Mouse (Mus musculus) brain, embryonic 14.5 days (tissue): Measurements from ENCODE around the gene Atp10b. TPM values are rescaled to one million over a fixed set of nuclear protein-coding genes. Genes with fewer than 3 reads are reported as not detected.
"Not testable (repeated sequence)": the region's sequence is repeated elsewhere in the genome, so short reads cannot be mapped to it uniquely, and the experiment has no call there.

Experiments
- DNase-seq: peaks from one replicate; pipeline ENCODE4 v3.0.0-alpha.2; 2011; ENCODE audit warnings: low read depth
- CTCF ChIP-seq: fragments of 200-500 bp; IDR thresholded peaks from 2 replicates; pipeline ENCODE4 v1.5.1; 2012; ENCODE audit warnings: inconsistent platforms, mild to moderate bottlenecking, moderate library complexity, borderline replicate concordance; ENCODE audit not compliant: insufficient read depth, insufficient read length; ENCODE audit errors: extremely low read depth
- POLR2A ChIP-seq: fragments of 200-500 bp; IDR thresholded peaks from 2 replicates; pipeline ENCODE4 v1.6.1; 2012; ENCODE audit warnings: mild to moderate bottlenecking, inconsistent platforms, borderline replicate concordance; ENCODE audit not compliant: poor library complexity, insufficient read depth, insufficient read length, severe bottlenecking; ENCODE audit errors: extremely low read depth
- polyA plus RNA-seq: library from polyadenylated mRNA; depleted of rRNA; stranded (reverse); fragments of >200 nt; gene quantifications from 2 replicates; pipeline ENCODE4 v1.2.3, GENCODE M21; 2012; rRNA removed

The Atp10b gene
- polyA plus RNA-seq = 0.23 and 0.52 TPM in 2 replicates

GRCm38 (mm10) chr11:43149577-43149976, at the start of gene Atp10b:
Gene Atp10b, plus strand, starts transcription at chr11:43149877.
- no peak for DNase-seq
- no peak for TF ChIP-seq CTCF
- TF ChIP-seq POLR2A = no peak

- peak; percentile 39 for DNase-seq
- TF ChIP-seq POLR2A (no peak), CTCF (no peak)
Measured at GRCm38 (mm10) chr11:43101357-43101756, 48.3 kb upstream of the Atp10b start.

DNA sequence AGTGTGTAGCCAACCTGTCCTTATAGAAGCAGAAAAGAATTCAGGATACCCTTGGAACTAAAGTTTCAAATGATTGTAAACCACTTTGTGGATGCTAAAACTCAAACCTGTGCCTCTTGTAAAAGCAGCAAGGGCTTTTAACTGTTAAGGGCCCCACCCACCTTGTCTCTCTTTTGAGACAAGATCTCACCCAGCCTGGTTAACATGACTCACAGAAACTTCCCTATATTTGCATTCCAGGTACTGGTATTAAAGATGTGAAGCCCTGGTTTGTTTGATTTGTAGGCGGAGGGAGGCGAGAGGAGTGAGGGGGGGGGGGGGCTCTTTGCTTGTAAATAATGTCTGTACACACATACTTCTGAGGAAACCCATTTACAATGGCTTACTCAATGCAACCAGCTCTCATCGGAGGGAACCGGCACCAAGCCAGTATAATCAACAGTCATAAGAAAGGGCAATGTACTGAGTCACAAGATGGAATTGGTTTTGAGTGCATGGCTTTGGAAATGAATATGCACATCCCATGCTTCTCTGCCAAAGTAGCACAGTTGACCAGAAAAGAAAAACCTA, 23.7 kb upstream of the Atp10b start:
- TF ChIP-seq CTCF = no peak
- TF ChIP-seq POLR2A = no peak
- no peak for DNase-seq

DNA sequence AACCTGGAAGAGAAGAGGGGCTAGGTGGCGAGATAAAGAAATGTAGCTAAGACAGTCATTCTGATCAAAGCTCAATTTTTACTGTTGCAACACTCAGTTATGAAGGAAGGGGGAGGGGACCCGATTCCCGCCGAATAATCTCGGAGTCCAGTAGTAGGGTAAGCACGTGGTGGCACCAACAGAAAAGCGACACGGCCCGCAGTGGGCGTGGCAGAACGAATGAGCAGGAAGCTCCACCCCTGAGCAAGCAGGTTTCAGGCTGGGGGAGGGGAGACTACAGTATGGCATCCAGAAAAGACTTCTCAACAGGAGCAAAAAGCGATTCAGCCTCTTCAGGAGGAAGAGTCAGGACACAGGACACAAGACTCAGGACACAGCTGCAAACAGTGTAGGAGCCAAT, 23.1 kb upstream of the Atp10b start:
- DNase-seq = not testable (repeated sequence)

- no peak for DNase-seq
- TF ChIP-seq CTCF (no peak), POLR2A (no peak)
Measured at GRCm38 (mm10) chr11:43141296-43141695, 8.4 kb upstream of the Atp10b start.

DNA sequence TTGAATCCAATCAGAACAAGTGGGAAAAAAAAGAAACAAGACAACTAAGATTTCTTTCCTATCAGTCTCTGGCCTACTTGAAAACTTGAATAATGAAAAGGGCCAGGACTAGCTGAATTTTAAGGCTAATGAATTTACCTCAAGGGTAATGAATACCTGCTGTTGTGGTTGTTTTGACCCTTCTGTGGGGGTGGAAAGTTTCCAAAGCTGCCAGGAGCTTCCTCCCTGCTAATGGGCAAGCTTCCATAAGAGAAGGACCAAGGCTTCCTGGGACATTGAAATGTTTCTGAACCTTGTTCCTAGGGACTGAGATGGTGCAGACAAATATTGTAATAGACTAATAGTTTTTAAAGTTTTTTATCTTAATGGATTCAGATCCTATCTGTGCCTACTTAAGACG, 6.9 kb upstream of the Atp10b start:
- TF ChIP-seq CTCF (no peak), POLR2A (no peak)
- no peak for DNase-seq

DNA sequence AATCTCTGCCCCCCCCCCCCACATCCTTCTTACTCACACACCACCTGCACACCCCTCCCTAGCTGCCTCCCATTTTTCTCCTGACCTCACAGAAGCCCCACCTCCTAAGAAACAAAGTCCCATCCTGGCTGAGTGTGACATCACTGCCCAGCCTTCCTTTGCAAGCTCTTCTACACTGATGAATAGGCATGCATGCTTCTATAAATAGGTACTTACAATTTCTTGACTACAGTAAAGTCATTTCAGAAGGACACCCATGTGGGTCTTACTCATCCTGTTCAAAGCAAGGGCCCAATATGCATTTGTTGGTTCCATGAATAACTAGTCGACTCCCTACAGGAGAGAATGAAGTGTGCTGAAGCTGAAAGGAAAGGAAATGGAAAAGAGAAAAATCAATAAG, 5.5 kb upstream of the Atp10b start:
- TF ChIP-seq POLR2A = no peak
- no peak for TF ChIP-seq CTCF
- DNase-seq = no peak

GRCm38 (mm10) chr11:43144882-43145281, 4.8 kb upstream of the Atp10b start:
- DNase-seq = not testable (repeated sequence)

- peak; percentile 76 for DNase-seq
- no peak for TF ChIP-seq POLR2A
- TF ChIP-seq CTCF = no peak
Measured at GRCm38 (mm10) chr11:43147380-43147779, 2.3 kb upstream of the Atp10b start.

- TF ChIP-seq CTCF (no peak), POLR2A (no peak)
- DNase-seq = no peak
Measured at GRCm38 (mm10) chr11:43148341-43148740, 1.3 kb upstream of the Atp10b start.

GRCm38 (mm10) chr11:43155004-43155403, 5.3 kb downstream of the Atp10b start:
- no peak for DNase-seq
- TF ChIP-seq POLR2A = no peak
- TF ChIP-seq CTCF = no peak

- no peak for TF ChIP-seq POLR2A
- no peak for TF ChIP-seq CTCF
- DNase-seq = no peak
Measured at GRCm38 (mm10) chr11:43155417-43155816, 5.7 kb downstream of the Atp10b start.

DNA sequence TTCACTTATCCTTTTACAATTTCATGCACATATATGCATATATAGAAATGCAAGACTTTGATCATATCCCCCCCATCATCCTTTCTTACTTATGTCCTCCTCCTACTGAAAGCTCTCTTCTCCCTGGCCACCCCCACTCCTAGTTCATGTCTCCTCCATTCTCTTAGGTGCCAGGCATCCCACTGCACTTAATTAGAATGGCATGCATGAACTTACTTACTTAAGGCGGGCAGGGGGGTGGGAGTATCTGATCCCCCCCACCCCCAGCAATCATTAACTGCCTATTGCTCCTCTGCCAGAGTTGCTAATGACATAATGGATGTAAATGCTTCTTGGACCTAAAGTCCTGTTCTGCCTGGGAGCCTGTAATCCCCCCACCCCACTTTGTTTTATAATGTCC, 9.1 kb downstream of the Atp10b start:
- TF ChIP-seq POLR2A = no peak
- TF ChIP-seq CTCF = no peak
- no peak for DNase-seq
